Mouse (Mus musculus): ENCODE data around the gene C530025M09Rik. TPM values are rescaled to one million over a fixed set of nuclear protein-coding genes. Genes with fewer than 3 reads are reported as not detected.

Gene C530025M09Rik
- not detected in 4 replicates for total RNA-seq (2023; ENCODE audit: inconsistent age)

DNA sequence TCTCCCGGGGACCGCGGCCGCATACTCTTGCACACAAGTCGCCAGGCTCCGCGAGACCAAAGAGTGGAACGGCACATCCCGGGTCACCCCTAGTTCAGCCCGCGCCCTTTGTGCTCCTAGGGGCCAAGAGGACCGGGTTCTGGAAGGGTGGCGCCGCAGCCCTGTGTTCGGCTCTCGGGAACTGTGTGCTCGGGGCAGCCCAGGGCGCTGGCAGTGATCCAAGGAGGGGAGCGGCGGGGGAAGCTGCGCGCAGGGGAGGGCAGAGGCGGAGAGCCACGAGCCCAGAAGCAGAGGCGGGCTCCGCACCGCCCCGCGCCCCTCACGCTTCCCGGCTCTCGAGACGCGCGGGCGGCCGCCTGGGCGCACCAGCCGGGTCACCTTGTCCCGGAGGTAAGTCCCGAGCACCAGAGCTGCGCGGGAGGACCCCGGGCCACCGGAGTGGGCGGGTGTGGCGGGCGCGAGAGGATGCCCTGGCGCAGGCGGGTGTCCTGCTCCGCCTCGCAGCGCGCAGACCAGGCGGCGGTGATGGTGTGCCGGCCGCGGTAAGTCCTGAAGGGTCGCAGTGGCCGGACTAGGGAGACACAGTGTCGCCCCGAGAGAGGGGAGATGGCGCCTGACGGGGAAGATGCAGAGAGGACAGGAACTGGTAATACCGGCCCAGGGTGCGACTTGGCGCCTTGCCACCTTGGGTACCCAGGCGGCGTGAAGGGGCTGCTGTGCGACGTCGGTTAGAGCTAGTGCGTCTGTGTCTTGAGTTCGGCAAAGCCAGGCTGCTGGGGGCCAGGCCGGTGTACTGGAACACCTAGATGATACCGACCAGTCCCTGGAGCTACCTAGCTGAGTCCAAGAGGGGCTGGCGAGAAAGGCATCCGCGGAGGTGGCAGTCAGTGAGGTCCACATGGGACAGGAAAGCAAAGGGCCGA lies at the start of gene C530025M09Rik:
Gene C530025M09Rik, minus strand, starts transcription at position 678 of the 923 bp plus-strand sequence.

GRCm38 (mm10) chr2:149828911-149829310 lies 2.1 kb downstream of the C530025M09Rik start, which contains the start of gene Syndig1:
Gene Syndig1 (plus strand): TSS chr2:149829211.

Other genes starting within 250 kb of the C530025M09Rik start
- not detected in 4 replicates for gene Syndig1, start 2.0 kb downstream of the C530025M09Rik start, total RNA-seq (2023; ENCODE audit: inconsistent age)